Mouse (Mus musculus) bone marrow macrophage, adult 2 months (primary cell): ENCODE measurements around the gene Slc35d1. TPM values are rescaled to one million over a fixed set of nuclear protein-coding genes. Genes with fewer than 3 reads are reported as not detected.
"Not testable (repeated sequence)": the region's sequence is repeated elsewhere in the genome, so short reads cannot be mapped to it uniquely, and the experiment has no call there.

Experiments
- H3K27ac ChIP-seq: 2 replicates; pipeline ENCODE4 v1.5.1; 2012; ENCODE audit warnings: low read depth, low read length; ENCODE audit not compliant: insufficient read depth
- H3K4me1 ChIP-seq: 2 replicates; pipeline ENCODE4 v1.6.1; 2012; ENCODE audit warnings: low read length; ENCODE audit not compliant: control insufficient read depth, insufficient read depth
- H3K4me3 ChIP-seq: 2 replicates; pipeline ENCODE4 v1.5.1; 2012; ENCODE audit warnings: mild to moderate bottlenecking, low read length, moderate library complexity; ENCODE audit not compliant: insufficient read depth
- CTCF ChIP-seq: IDR thresholded peaks from 2 replicates; pipeline ENCODE4 v1.5.1; 2012; ENCODE audit warnings: low read depth, mild to moderate bottlenecking, low read length, moderate library complexity
- POLR2A ChIP-seq: IDR thresholded peaks from 2 replicates; pipeline ENCODE4 v1.6.1; 2012; ENCODE audit warnings: mild to moderate bottlenecking, low read depth, low read length, borderline replicate concordance
- polyA plus RNA-seq: library from polyadenylated mRNA; stranded (reverse); fragments of >200 nt; gene quantifications from 2 replicates; pipeline ENCODE4 v1.2.4, GENCODE M21; 2012; ENCODE audit not compliant: missing spikeins, insufficient read depth, insufficient read length

The Slc35d1 gene
- polyA plus RNA-seq, 1 experiment = 4.9 TPM

GRCm38 (mm10) chr4:103188786-103189640 is 26.0 kb downstream of the Slc35d1 start:
- Histone ChIP-seq H3K4me3 (no peak overlapping the region), H3K4me1 (no peaks in the 10 kb centered on the region), H3K27ac (no peak overlapping the region)
- TF ChIP-seq POLR2A = no peak
- no peak for TF ChIP-seq CTCF

- H3K27ac ChIP-seq = no peak overlapping the region
- H3K4me1 ChIP-seq = peaks cover 7% of the 10 kb centered on the region
- TF ChIP-seq POLR2A (no peak), CTCF (no peak)
- H3K4me3 ChIP-seq = no peak overlapping the region
Observed at GRCm38 (mm10) chr4:103180300-103180888, 34.6 kb downstream of the Slc35d1 start.

- TF ChIP-seq CTCF (no peak), POLR2A (no peak)
- Histone ChIP-seq H3K27ac (no peak overlapping the region), H3K4me3 (no peak overlapping the region), H3K4me1 (peaks cover 7% of the 10 kb centered on the region)
Observed at GRCm38 (mm10) chr4:103179581-103179980, 35.4 kb downstream of the Slc35d1 start.

GRCm38 (mm10) chr4:103178635-103179318 is 36.2 kb downstream of the Slc35d1 start:
- H3K27ac ChIP-seq = no peak overlapping the region
- no peak overlapping the region for H3K4me3 ChIP-seq
- TF ChIP-seq POLR2A (no peak), CTCF (no peak)
- H3K4me1 ChIP-seq = peaks cover 7% of the 10 kb centered on the region

GRCm38 (mm10) chr4:103177681-103178080 is 37.3 kb downstream of the Slc35d1 start:
- Histone ChIP-seq H3K27ac (no peak overlapping the region), H3K4me1 (peaks cover 7% of the 10 kb centered on the region), H3K4me3 (no peak overlapping the region)
- TF ChIP-seq POLR2A (no peak), CTCF (no peak)

- TF ChIP-seq POLR2A = no peak
- no peak for TF ChIP-seq CTCF
- no peak overlapping the region for H3K4me3 ChIP-seq
- peaks cover 7% of the 10 kb centered on the region for H3K4me1 ChIP-seq
Observed at GRCm38 (mm10) chr4:103174001-103174400, 41.0 kb downstream of the Slc35d1 start.

GRCm38 (mm10) chr4:103173507-103173906 is 41.5 kb downstream of the Slc35d1 start:
- Histone ChIP-seq H3K4me3 (no peak overlapping the region), H3K4me1 (peaks cover 4% of the 10 kb centered on the region), H3K27ac (no peak overlapping the region)
- TF ChIP-seq CTCF = no peak
- TF ChIP-seq POLR2A = no peak

More at GRCm38 (mm10) chr4:103174001-103174400, 41.0 kb downstream of the Slc35d1 start:
- H3K27ac ChIP-seq = no peak overlapping the region

GRCm38 (mm10) chr4:103171256-103171655 is 43.7 kb downstream of the Slc35d1 start:
- Histone ChIP-seq H3K27ac (no peak overlapping the region), H3K4me3 (no peak overlapping the region), H3K4me1 (no peaks in the 10 kb centered on the region)
- TF ChIP-seq POLR2A (no peak), CTCF (no peak)

- not testable (repeated sequence) for H3K27ac ChIP-seq, H3K4me3 ChIP-seq, H3K4me1 ChIP-seq
Observed at GRCm38 (mm10) chr4:103166198-103166597, 48.8 kb downstream of the Slc35d1 start.

- H3K27ac ChIP-seq = no peak overlapping the region
- H3K4me1 ChIP-seq = no peaks in the 10 kb centered on the region
- H3K4me3 ChIP-seq = no peak overlapping the region
- no peak for TF ChIP-seq CTCF
- no peak for TF ChIP-seq POLR2A
Observed at GRCm38 (mm10) chr4:103158781-103159180, 56.2 kb downstream of the Slc35d1 start.
